Mouse (Mus musculus): ENCODE results near the gene Gm28044. TPM values are rescaled to one million over a fixed set of nuclear protein-coding genes. Genes with fewer than 3 reads are reported as not detected.
"Not testable (repeated sequence)": the region's sequence is repeated elsewhere in the genome, so short reads cannot be mapped to it uniquely, and the experiment has no call there.

The Gm28044 gene
- polyA plus RNA-seq, 1 experiment from 2014 or later, result not detected

GRCm38 (mm10) chr13:67306718-67307117 lies 53.6 kb downstream of the Gm28044 start:
- no peaks in the 10 kb centered on the region for H3K36me3 ChIP-seq (ENCODE audit: control insufficient read depth, insufficient read depth, low read length)
- H3K27ac ChIP-seq (ENCODE audit: low read depth, low read length), result no peak overlapping the region
- H3K27me3 ChIP-seq (replicated peaks; ENCODE audit: control insufficient read depth, insufficient read depth, low read length), result no peaks in the 10 kb centered on the region
- peak overlapping the region; percentile 65 for H3K4me3 ChIP-seq (ENCODE audit: low read depth, low read length)
- peak; percentile 11 for DNase-seq (ENCODE audit: low spot score)
- peak overlapping the region; percentile 63 for H3K4me2 ChIP-seq (ENCODE audit: low read length)
- peaks cover 2% of the 10 kb centered on the region; the same call in 1 of the 2 replicates for H3K4me1 ChIP-seq (ENCODE audit: control insufficient read depth, insufficient read depth, low read length)
- WGBS, result 33% methylated on average over 5 of the region's 5 CpGs
- peak overlapping the region; percentile 55 for H3K9ac ChIP-seq (ENCODE audit: low read length)
- no peaks in the 10 kb centered on the region for H3K9me3 ChIP-seq (replicated peaks; ENCODE audit: control insufficient read depth, low read length)
- ATAC-seq, result peak; percentile 66

GRCm38 (mm10) chr13:67305822-67306672 lies 54.3 kb downstream of the Gm28044 start, which contains the start of gene Zfp457:
Gene Zfp457 (minus strand): TSS chr13:67306485.
- Histone ChIP-seq H3K27ac (ENCODE audit: low read depth, low read length) (no peak within 1 kb of the TSS), H3K36me3 (ENCODE audit: control insufficient read depth, insufficient read depth, low read length) (no peaks in the 10 kb centered on the region), H3K9me3 (replicated peaks; ENCODE audit: control insufficient read depth, low read length) (no peaks in the 10 kb centered on the region), H3K27me3 (replicated peaks; ENCODE audit: control insufficient read depth, insufficient read depth, low read length) (no peaks in the 10 kb centered on the region), H3K4me3 (ENCODE audit: low read depth, low read length) (peak within 1 kb of the TSS; percentile 65), H3K9ac (ENCODE audit: low read length) (peak within 1 kb of the TSS; percentile 77), H3K4me1 (ENCODE audit: control insufficient read depth, insufficient read depth, low read length) (peaks cover 2% of the 10 kb centered on the region; the same call in 1 of the 2 replicates), H3K4me2 (ENCODE audit: low read length) (peak within 1 kb of the TSS; percentile 63)
- peak; percentile 100 for ATAC-seq
- peak; percentile 98 for DNase-seq (ENCODE audit: low spot score)
- 13% methylated on average over 16 of the region's 16 CpGs for WGBS

GRCm38 (mm10) chr13:67278314-67278713 lies 82.0 kb downstream of the Gm28044 start, which contains the start of gene Zfp458:
Gene Zfp458 (minus strand): TSS chr13:67278466.
- H3K9ac ChIP-seq (ENCODE audit: low read length), result no peak within 1 kb of the TSS
- ATAC-seq (peak; percentile 40; the same call in 1 of the 2 replicates), DNase-seq (ENCODE audit: low spot score) (peak; percentile 37)
- no peak within 1 kb of the TSS for H3K27ac ChIP-seq (ENCODE audit: low read depth, low read length)
- no peaks in the 10 kb centered on the region for H3K27me3 ChIP-seq (replicated peaks; ENCODE audit: control insufficient read depth, insufficient read depth, low read length)
- no peak within 1 kb of the TSS for H3K4me2 ChIP-seq (ENCODE audit: low read length)
- no peaks in the 10 kb centered on the region for H3K9me3 ChIP-seq (replicated peaks; ENCODE audit: control insufficient read depth, low read length)
- H3K36me3 ChIP-seq (ENCODE audit: control insufficient read depth, insufficient read depth, low read length), result no peaks in the 10 kb centered on the region
- H3K4me3 ChIP-seq (ENCODE audit: low read depth, low read length), result no peak within 1 kb of the TSS
- WGBS, result 48% methylated on average over 7 of the region's 7 CpGs
- no peaks in the 10 kb centered on the region for H3K4me1 ChIP-seq (ENCODE audit: control insufficient read depth, insufficient read depth, low read length)

GRCm38 (mm10) chr13:67269383-67270065 lies 90.8 kb downstream of the Gm28044 start:
- H3K4me1 ChIP-seq (ENCODE audit: control insufficient read depth, insufficient read depth, low read length); H3K27me3 ChIP-seq (replicated peaks; ENCODE audit: control insufficient read depth, insufficient read depth, low read length); H3K36me3 ChIP-seq (ENCODE audit: control insufficient read depth, insufficient read depth, low read length); H3K9me3 ChIP-seq (replicated peaks; ENCODE audit: control insufficient read depth, low read length); DNase-seq (ENCODE audit: low spot score); H3K27ac ChIP-seq (ENCODE audit: low read depth, low read length): not testable (repeated sequence)
- Histone ChIP-seq H3K4me3 (ENCODE audit: low read depth, low read length) (peak overlapping the region; percentile 62), H3K4me2 (ENCODE audit: low read length) (peak overlapping the region; percentile 70), H3K9ac (ENCODE audit: low read length) (peak overlapping the region; percentile 68)
- peak; percentile 45 for ATAC-seq
- WGBS, result 55% methylated on average over 8 of the region's 9 CpGs

GRCm38 (mm10) chr13:67268568-67269369 lies 91.6 kb downstream of the Gm28044 start:
- Histone ChIP-seq H3K4me2 (ENCODE audit: low read length) (peak overlapping the region; percentile 70), H3K4me1 (ENCODE audit: control insufficient read depth, insufficient read depth, low read length) (no peaks in the 10 kb centered on the region), H3K9me3 (replicated peaks; ENCODE audit: control insufficient read depth, low read length) (peaks cover 8% of the 10 kb centered on the region; the same call in 1 of the 2 replicates), H3K9ac (ENCODE audit: low read length) (peak overlapping the region; percentile 68), H3K36me3 (ENCODE audit: control insufficient read depth, insufficient read depth, low read length) (no peaks in the 10 kb centered on the region), H3K4me3 (ENCODE audit: low read depth, low read length) (peak overlapping the region; percentile 62), H3K27ac (ENCODE audit: low read depth, low read length) (no peak overlapping the region), H3K27me3 (replicated peaks; ENCODE audit: control insufficient read depth, insufficient read depth, low read length) (no peaks in the 10 kb centered on the region)
- DNase-seq (ENCODE audit: low spot score), result peak; percentile 95
- peak; percentile 99 for ATAC-seq
- 8% methylated on average over 18 of the region's 18 CpGs for WGBS

Other genes with a start within 250 kb of the Gm28044 start
- not detected in 2 replicates for gene Rslcan18, start 244.3 kb downstream of the Gm28044 start, polyA plus RNA-seq (2014; fragmentation: Nextera tagmentation; extraction: Ambion mirVana)
- gene Zfp759, start 238.9 kb downstream of the Gm28044 start, polyA plus RNA-seq (2014; fragmentation: Nextera tagmentation; extraction: Ambion mirVana), result 3.9 and 4.8 TPM in 2 replicates
- 6.1 and 6.7 TPM in 2 replicates for gene Rsl1, start 187.4 kb downstream of the Gm28044 start, polyA plus RNA-seq (2014; fragmentation: Nextera tagmentation; extraction: Ambion mirVana)
- 1.1 and 2.7 TPM in 2 replicates for gene Zfp455, start 166.0 kb downstream of the Gm28044 start, polyA plus RNA-seq (2014; fragmentation: Nextera tagmentation; extraction: Ambion mirVana)
- 4.4 and 6.5 TPM in 2 replicates for gene Zfp458, start 82.1 kb downstream of the Gm28044 start, polyA plus RNA-seq (2014; fragmentation: Nextera tagmentation; extraction: Ambion mirVana)
- gene Zfp457, start 54.1 kb downstream of the Gm28044 start, polyA plus RNA-seq (2014; fragmentation: Nextera tagmentation; extraction: Ambion mirVana), result 0.34 and 1.1 TPM in 2 replicates
- 2.0 and 2.1 TPM in 2 replicates for gene Zfp595, start 28.0 kb downstream of the Gm28044 start, polyA plus RNA-seq (2014; fragmentation: Nextera tagmentation; extraction: Ambion mirVana)
- gene Zfp953, start 69 bp upstream of the Gm28044 start, polyA plus RNA-seq (2014; fragmentation: Nextera tagmentation; extraction: Ambion mirVana), result 0.88 TPM in 2 replicates
- not detected in 2 replicates for gene Gm28041, start 15.2 kb upstream of the Gm28044 start, polyA plus RNA-seq (2014; fragmentation: Nextera tagmentation; extraction: Ambion mirVana)
- gene Zfp456, start 15.3 kb upstream of the Gm28044 start, polyA plus RNA-seq (2014; fragmentation: Nextera tagmentation; extraction: Ambion mirVana), result 0.61 and 1.1 TPM in 2 replicates
- 3.3 and 4.6 TPM in 2 replicates for gene Zfp429, start 39.3 kb upstream of the Gm28044 start, polyA plus RNA-seq (2014; fragmentation: Nextera tagmentation; extraction: Ambion mirVana)
- gene Zfp459, start 60.9 kb upstream of the Gm28044 start, polyA plus RNA-seq (2014; fragmentation: Nextera tagmentation; extraction: Ambion mirVana), result 0.34 and 0.72 TPM in 2 replicates
- gene Zfp874a, start 91.1 kb upstream of the Gm28044 start, polyA plus RNA-seq (2014; fragmentation: Nextera tagmentation; extraction: Ambion mirVana), result 7.6 and 9.6 TPM in 2 replicates
- 3.4 and 3.8 TPM in 2 replicates for gene Zfp874b, start 123.7 kb upstream of the Gm28044 start, polyA plus RNA-seq (2014; fragmentation: Nextera tagmentation; extraction: Ambion mirVana)
- 12.2 and 14.8 TPM in 2 replicates for gene Zfp58, start 140.0 kb upstream of the Gm28044 start, polyA plus RNA-seq (2014; fragmentation: Nextera tagmentation; extraction: Ambion mirVana)
- 0.33 TPM in 1 of 2 replicates, not detected in the other for gene Gm26965, start 165.6 kb upstream of the Gm28044 start, polyA plus RNA-seq (2014; fragmentation: Nextera tagmentation; extraction: Ambion mirVana)
- gene Zfp87, start 165.6 kb upstream of the Gm28044 start, polyA plus RNA-seq (2014; fragmentation: Nextera tagmentation; extraction: Ambion mirVana), result 46.7 and 48.8 TPM in 2 replicates
- gene Zfp748, start 193.3 kb upstream of the Gm28044 start, polyA plus RNA-seq (2014; fragmentation: Nextera tagmentation; extraction: Ambion mirVana), result 18.6 and 22.3 TPM in 2 replicates
- gene Zfp729b, start 249.2 kb upstream of the Gm28044 start, polyA plus RNA-seq (2014; fragmentation: Nextera tagmentation; extraction: Ambion mirVana), result 7.1 and 7.3 TPM in 2 replicates